Mouse (Mus musculus): ENCODE results near the gene Myo15. TPM values are rescaled to one million over a fixed set of nuclear protein-coding genes. Genes with fewer than 3 reads are reported as not detected.

Gene Myo15
- total RNA-seq, 2 experiments from 2014 or later = 0.10 to 0.13 TPM

DNA sequence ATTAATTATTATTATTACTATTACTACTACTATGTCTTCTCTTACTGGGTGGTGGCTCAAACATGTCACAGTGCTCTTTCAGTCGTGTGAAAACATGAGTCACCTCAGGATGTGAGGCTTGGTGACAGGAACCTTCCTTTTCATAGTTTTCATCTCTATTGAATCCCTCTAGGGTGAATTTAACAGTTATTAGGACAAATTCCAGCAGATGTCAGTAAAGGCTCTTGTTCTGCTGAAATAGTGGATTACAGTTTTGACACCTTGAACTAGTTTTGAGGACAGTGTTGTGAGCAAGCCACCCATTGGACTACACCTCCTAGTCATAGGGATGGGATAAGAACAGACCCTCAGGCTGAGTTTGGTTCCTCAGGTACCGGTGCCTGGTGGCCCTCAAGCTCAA, 26.6 kb downstream of the Myo15 start:
- no peak for DNase-seq (ENCODE audit: low spot score in 2 of 2)

DNA sequence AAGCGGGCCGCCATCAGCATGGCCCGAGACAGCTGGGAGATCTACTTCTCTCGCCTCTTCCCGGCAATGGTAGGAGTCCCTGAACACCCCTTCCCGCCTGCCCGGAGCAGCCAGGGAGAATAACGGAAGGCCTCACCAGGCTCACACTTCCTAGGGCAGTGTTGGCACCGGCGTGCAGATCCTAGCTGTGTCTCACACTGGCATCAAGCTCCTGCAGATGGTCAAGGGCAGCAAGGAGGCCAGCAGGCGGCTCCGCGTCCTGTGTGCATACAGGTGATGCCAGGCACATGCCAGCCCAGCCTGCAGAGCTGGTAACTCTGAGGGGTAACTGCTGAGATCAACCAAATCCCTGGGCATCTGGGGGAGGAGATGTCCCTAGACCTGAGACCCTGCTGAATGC, 38.1 kb downstream of the Myo15 start:
- no peak for DNase-seq (ENCODE audit: low spot score in 2 of 2)

DNA sequence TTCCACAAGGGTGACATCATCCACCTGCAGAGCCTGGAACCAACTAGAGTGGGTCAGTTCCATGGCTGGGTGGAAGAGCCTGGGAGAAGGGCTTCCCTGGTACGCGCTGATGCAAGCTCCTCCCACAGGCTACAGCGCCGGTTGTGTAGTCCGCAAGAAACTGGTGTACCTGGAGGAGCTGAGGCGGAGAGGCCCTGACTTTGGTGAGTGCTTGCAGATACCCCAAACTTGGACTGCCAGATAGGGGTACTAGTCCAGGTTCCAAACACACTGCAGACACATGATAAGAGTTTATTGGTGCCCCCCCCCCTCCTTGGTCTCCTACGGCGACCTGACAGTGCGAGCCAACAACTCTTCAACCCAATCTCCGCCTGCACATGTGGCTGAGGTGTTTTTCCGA, 39.8 kb downstream of the Myo15 start:
- no peak for DNase-seq (ENCODE audit: low spot score in 2 of 2)

DNA sequence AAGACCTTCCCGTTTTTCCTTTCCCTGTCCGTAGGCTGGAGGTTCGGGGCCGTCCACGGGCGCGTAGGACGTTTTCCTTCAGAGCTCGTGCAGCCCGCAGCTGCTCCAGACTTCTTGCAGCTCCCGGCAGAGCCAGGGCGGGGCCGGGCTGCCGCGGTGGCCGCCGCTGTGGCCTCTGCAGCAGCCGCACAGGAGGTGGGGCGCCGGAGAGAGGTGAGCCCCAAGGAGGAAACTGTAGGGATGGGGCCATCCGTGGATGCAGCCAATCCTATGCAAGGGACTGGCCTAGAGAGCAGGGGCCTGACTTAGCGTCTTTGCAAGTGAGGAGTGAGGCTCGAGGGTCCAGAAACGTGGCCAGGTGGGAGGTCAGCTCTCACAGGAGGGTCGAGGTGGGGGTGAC, 40.4 kb downstream of the Myo15 start:
- no peak for DNase-seq (ENCODE audit: low spot score in 2 of 2)

DNA sequence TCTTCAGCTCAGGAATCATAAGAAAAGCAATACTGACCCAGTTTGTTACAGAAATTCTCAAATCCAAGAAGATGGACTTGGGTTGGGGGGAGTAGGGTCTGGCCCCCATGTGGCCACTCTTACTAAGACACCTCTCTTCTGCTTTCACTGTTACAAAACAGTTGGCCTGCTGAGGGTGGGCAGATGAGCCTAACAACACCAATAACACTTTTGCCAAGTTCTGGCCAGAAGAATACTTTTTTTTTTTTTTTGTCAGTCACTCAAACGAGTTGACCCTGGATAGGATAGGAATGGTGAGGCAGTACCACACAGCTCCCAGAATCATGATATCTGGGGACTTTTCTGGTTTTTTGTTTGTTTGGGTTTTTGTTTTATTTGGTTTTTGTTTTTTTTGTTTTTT, 42.8 kb downstream of the Myo15 start:
- no peak for DNase-seq (ENCODE audit: low spot score in 2 of 2)

DNA sequence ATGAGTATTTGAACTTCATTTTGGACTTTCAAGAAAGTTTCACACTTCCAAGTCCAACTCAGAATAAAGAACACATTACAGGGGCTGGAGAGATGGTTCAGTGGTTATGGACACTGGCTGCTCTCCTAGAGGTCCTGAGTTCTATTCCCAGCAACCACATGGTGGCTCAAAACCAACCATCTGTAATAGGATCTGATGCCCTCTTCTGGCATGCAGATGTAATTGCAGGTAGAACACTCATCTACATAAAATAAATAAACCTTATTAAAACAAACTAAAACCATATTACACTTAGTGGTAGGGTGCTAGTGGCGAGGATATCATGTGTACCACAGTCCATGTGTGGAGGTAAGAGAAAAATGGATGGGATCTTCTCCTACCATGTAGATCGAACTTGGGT, 43.4 kb downstream of the Myo15 start:
- DNase-seq (ENCODE audit: low spot score in 2 of 2) = no peak

DNA sequence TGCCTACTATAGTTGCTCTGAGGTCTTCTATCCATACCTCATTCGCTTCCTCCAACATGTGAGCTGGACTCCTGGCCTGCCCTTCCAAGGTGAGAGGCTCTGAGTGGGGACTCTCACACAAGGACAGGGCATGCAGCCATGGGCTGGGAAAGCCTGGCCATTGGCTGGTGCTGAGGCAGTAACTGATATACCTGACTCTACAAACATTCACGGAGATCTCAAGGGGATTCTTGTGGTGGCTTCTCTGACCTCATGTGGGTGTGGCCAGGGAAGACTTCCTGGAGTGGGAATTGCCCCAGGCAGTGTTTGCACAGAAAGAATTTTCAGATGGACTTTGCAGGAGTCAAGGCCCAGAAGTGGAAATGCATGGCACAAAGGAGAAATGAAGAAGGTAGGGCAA, 45.8 kb downstream of the Myo15 start:
- no peak for DNase-seq (ENCODE audit: low spot score in 2 of 2)

DNA sequence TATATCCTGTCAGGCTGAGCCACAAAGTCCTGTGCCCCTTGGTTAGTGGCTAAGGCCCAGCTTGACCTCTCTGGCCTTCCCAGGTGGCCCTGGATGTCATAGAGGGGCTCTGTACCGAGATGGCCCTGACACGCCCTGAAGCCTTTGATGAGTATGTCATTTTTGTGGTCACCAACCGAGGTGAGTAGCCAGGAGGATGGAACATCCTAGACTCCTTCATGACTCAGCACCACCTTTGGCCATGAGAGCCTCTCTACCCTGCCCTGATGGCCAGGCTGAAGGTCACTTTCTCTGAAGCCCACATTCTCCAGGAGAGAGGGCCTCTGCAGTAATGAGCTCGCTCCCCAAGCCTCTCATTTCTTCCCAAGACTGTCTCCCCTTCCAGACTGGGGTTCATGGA, 49.2 kb downstream of the Myo15 start:
- no peak for DNase-seq (ENCODE audit: low spot score in 2 of 2)

DNA sequence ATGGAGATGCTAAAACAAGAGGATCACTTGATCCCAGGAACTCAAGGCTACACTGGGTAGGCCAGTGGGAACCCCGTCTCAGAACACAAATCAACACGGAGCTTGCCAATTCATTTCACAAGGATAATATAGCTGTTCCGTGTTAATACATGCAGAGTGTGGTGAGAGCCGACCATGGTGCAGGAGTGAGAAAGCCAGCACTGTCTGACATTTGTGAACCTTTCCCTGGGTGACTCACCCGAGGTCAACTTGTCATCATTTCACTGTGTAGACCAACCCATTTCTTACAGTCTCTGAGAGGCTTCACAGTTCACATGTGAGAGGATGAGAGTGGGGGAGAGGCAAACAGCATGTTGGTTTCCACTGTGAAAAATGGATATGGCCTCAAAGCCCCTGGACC, 52.9 kb downstream of the Myo15 start:
- DNase-seq (ENCODE audit: low spot score in 2 of 2) = no peak

DNA sequence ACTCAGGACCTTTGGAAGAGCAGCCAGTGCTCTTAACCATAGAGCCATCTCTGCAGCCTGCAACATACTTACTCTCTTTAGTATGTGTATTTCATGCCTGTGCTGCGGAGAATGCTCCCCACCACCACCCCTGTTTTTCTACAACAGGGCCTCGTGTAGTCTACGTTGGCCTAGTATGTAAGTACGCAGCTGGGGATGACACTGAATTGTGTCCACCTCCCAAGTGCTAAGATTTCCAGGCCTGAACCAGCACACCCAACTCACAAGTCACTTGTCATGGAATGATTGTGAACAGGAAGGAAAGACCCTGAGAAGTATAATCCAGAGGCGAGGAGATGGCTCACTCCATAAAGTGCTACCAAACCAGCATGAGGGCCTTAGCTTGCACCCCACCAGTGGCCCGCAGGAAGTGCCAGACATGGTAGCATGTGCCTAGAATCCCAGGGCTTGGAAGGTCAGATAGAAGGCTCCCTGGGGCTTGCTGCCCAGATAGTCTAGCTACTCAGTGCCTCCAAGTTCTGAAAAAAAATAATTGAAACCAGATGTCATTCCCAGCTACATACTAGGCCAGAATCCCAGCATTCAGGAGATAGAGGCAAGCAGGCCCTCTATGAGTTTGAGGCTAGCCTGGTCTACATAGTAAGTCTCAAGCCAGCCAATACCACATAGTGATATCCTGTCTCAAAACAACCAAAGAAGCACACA, 53.7 kb downstream of the Myo15 start:
- no peak for DNase-seq (ENCODE audit: low spot score in 2 of 2)

DNA sequence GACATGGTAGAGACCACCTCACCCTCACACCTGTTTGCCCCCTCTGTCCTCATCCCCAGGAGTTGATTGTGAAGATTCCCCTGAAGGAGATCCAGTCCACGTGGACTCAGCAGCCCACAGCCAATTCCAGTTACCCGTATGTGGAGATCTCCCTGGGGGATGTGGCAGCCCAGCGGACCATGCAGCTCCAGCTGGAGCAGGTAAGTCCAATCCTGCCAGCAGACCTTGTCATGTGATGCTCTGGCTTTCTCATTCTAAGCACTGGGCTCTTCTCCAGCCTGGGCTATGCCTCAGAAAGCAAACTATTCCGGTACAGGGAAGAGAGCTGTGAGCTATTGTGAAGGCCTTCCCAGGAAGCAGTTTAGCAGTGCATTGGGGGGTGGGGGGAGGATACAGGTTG, 57.3 kb downstream of the Myo15 start:
- DNase-seq (ENCODE audit: low spot score in 2 of 2) = no peak

DNA sequence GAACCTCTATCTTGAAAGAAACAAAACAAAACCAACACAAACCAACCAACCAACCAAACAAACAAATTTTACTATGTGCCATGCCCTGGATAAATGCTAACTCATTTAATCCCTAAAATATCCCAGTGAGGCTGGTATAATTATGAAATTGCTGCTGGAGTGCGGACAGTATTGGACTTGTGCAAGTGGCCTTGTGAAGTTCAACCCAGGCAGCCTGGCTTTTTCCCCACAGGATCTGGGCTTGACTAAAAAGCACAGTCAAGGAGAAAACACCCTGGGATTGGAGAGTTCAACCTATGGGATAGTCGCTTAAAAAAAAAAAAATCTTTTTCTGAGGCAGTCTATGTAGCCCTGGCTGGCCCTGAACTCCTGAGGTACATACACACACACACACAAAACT, 66.5 kb downstream of the Myo15 start:
- no peak for DNase-seq (ENCODE audit: low spot score in 2 of 2)

DNA sequence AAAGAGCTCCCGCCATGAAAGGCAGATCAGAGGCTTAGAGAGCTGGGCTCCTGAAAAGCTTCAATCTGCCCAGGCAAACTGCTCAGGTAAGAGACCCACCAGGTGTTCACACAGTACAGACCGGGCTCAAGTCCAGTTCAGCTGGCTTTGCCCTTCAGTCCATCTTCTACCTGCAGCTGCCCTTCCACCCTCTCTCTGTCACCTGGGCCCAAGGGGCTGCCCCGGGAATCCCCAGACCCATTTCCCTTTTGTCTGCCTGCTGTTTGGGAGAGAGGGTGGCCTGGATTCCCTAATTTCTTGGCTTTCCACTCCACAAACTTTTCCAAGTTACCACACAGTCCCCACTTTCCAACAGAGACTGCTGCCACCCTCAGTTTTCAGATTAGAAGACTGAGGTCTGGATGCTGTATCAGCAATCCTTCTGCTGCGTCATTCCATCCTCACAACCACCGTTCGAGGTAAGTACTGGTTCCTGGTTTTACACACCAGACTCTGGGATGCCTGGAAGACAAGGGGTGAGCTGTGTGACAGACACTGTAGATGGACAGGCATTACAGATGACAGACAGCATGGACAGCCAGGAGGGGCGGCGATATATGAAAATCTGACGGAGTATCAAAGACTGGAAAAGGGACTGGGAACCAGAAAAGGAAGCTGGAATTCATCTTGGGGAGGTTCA, 67.2 kb downstream of the Myo15 start, which contains the start of gene Alkbh5:
Gene Alkbh5 (plus strand): TSS at position 202 of the 679 bp plus-strand sequence.
- DNase-seq (ENCODE audit: low spot score in 2 of 2) = peak in 1 of 2 experiments; percentile 26

DNA sequence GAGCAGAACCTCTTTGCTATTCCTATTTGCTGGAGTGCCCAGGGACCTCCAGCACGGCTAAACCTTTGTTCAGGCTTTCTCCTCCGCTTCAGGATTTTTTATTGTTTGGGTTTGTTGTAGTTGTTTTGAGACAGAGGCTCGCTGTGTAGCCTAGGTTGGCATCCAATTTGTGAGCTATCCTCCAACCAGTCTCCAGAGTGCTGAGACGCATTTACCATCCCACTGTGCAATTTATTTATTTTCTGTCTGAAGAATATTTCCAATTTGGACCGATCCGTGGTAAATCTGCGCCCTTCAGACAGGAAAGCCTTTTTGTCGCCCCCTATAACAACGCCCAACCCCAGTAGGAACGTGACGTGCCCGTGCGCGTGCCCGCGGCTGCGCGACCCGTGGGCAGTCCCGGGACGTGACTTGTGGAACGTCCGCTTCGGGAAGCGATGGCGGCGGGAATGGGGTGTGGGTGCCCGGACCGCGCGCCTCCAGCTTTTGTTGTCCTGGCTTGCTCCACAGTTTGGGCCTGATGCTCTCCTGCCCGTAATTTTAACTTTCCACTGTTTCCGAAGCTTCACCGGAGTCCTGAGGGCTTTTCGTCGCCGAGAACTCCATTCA, 67.8 kb downstream of the Myo15 start:
- peak; percentile 90 for DNase-seq (ENCODE audit: low spot score in 2 of 2)

DNA sequence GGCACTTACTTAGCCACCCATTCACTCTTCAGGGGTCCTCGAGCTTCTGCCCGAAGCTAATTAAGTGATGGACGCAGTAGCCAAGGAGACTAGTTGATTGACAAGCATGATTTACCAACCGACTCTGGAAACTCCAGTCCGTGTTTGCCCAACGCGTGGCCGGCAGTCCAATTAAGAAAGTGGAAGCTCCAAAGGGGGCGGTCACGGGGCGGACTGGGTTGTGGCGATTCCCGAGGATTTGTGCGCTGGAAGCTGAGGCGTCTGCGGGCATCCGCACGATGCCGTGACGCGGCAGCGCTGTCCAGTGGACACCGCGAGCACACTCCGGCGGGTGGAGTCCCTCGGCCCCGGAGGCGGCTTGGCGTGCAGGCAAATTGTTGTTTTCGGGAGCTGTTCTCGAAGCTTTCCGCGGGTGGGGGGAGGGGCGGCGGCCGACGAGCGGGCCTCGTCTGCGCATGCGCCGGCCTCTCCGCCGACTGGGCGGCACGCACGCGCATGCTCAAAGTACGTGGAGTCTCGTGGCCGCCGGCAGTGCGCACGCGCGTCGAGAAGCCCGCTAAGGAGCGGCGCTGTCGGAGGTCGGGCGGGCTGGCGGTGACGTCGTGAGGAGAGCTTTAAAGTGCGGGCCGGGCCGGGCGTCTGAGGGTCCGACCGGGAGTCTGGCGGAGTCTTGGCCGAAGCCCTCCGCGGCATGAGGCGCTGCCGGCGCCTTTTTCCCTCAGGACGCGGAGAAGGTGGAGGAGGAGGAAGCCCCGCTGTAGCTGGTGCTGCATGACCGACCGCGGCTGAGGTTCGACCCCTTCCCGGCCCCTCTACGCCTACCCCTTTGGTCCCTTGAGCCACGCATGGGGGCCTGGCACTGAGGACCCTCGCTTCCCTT, 68.6 kb downstream of the Myo15 start:
- DNase-seq (ENCODE audit: low spot score in 2 of 2) = peak; percentile 93 to 94

DNA sequence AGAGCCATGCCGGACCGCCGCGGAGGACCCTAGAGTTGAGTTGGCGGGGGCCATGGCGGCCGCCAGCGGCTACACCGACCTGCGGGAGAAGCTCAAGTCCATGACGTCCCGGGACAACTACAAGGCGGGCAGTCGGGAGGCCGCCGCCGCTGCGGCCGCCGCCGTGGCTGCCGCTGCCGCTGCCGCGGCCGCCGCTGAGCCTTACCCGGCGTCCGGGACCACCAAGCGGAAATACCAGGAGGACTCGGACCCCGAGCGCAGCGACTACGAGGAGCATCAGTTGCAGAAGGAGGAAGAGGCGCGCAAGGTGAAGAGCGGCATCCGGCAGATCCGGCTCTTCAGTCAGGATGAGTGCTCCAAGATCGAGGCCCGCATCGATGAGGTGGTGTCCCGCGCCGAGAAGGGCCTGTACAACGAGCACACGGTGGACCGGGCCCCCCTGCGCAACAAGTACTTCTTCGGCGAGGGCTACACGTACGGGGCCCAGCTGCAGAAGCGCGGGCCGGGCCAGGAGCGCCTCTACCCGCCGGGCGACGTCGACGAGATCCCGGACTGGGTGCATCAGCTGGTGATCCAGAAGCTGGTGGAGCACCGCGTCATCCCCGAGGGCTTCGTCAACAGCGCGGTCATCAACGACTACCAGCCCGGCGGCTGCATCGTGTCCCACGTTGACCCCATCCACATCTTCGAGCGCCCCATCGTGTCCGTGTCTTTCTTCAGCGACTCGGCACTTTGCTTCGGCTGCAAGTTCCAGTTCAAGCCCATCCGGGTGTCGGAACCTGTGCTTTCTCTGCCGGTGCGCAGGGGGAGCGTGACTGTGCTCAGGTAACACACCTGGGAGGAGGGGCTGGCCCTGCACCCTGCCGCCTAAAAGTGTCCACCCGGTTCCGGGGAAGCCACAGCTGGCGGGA, 69.5 kb downstream of the Myo15 start:
- peak; percentile 49 to 52 for DNase-seq (ENCODE audit: low spot score in 2 of 2)

DNA sequence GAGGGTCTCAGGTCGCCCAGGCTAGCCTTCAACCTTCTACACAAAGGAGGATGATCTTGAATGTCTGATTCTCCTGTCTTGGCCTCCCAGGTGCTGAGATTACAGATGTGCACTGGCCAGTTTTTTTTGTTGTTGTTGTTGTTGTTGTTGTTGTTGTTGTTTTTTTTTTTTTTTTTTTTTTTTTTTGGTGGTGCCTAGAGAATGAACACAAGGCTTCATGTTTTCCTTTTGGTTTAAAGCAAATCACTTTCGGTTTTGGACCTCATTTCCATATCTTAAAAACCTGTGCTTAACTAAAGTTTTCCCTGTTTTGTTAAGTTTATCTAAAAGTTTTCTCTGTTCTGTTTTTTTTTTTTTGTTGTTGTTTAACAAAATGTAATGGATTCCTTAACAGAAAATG, 70.4 kb downstream of the Myo15 start:
- no peak for DNase-seq (ENCODE audit: low spot score in 2 of 2)

DNA sequence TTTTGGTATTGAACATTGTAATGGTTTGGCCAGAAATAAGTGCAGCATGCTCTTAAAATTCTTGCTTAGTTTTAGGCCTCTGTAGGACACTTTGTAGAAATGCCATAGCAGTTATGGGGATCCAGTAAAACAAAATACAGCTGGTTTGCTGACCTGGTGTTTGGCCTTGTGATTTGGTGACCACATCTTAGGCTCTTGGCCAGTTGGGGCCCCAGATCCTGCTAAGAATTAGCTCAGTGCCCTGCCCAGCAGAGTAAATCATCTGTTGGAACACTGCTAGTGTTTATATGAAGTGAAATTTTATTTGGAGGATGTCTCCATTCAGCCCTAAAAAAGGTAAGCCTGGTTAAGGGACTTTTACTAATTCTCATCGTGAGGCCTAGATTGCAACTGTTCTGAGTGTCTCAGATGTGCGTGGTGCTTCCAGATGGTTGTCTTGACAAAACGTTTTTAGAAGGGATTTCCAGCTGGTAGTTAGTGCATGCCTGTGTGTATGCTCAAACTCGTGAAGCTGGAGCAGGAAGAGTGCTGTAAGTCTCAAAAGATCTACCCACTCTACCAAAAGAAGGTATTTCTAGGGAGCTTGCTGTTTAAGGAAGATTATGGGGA, 71.0 kb downstream of the Myo15 start:
- no peak for DNase-seq (ENCODE audit: low spot score in 2 of 2)

DNA sequence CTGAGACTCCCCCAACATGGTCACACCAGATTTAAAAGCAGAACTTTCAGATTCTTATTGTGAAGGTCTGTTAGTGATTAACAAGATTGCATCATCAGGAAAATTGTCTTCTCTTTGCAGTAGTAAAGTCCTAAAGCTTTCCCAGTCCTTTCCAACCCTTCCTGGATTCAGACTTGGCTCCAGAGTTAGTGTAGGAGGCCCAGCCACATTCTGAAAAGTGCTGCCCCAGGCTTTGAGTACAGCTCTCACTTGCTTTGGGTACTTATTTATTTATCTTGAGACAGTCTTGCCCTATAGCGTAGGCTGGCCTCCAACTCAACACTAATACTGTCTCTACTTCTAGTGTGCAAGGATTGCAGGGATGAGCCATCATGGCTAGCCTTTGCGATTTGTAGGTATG, 71.6 kb downstream of the Myo15 start:
- DNase-seq (ENCODE audit: low spot score in 2 of 2) = no peak

DNA sequence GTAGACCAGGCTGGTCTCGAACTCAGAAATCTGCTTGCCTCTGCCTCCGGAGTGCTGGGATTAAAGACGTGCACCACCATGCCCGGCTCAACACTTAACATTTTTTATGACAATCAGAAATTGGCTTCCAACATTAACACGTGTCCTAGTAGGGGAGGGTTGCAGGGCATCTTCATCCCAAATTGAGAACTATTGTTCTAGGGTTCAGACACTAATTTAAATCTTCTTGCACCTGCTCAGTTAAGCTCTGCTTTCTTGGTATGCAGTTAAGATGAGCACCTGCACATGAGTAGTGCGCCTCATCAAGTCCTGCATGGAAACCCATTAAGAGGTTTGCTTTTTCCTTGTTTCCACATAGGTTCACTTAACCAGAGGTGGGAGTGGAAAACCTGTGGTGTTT, 72.7 kb downstream of the Myo15 start:
- no peak for DNase-seq (ENCODE audit: low spot score in 2 of 2)
